Mouse (Mus musculus): Measurements from ENCODE around the gene Plin4.
A peak's percentile ranks its signal among the peaks of the same experiment; 100 is the strongest.
"Not testable (repeated sequence)": the region's sequence is repeated elsewhere in the genome, so short reads cannot be mapped to it uniquely, and the experiment has no call there.

The Plin4 gene

DNA sequence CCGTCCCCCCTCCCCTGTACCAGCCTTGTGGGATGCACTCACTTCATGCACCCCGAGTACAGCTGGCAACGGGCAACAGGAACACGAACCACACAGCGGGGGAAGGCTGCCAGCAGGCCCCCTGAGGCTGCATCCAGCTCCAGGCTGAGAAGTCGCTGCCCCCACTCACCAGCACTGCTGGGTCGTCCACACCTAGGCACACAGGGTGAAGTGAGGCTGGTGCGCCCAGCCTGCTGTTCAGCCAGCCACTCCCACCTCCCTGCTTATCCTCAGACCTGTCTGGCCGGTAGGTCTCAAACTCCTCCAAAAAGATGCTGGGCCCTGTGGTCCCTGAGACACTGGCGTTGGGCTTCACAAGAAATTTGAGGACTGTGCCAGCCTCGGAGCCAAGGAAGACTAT is 16.6 kb upstream of the Plin4 start:
- DNase-seq (ENCODE audit: low spot score in 2 of 2), result no peak

DNA sequence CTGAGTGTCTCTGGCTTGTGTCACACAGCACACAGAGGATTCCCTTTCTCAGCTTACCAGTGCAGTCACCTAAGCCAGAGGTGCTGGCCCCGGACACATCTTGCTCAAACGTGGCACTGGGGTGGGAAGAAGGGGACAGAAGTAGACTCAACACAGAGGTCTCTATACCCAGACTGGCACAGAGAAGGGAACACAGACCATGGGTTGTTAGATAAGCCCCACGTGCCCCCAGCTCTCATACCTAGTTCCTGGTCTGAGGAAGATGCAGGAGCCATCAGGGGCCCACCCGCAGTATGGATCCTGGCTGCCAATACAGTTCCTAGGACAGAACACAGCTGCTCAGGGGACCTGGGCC is 15.7 kb upstream of the Plin4 start:
- no peak for DNase-seq (ENCODE audit: low spot score in 2 of 2)

DNA sequence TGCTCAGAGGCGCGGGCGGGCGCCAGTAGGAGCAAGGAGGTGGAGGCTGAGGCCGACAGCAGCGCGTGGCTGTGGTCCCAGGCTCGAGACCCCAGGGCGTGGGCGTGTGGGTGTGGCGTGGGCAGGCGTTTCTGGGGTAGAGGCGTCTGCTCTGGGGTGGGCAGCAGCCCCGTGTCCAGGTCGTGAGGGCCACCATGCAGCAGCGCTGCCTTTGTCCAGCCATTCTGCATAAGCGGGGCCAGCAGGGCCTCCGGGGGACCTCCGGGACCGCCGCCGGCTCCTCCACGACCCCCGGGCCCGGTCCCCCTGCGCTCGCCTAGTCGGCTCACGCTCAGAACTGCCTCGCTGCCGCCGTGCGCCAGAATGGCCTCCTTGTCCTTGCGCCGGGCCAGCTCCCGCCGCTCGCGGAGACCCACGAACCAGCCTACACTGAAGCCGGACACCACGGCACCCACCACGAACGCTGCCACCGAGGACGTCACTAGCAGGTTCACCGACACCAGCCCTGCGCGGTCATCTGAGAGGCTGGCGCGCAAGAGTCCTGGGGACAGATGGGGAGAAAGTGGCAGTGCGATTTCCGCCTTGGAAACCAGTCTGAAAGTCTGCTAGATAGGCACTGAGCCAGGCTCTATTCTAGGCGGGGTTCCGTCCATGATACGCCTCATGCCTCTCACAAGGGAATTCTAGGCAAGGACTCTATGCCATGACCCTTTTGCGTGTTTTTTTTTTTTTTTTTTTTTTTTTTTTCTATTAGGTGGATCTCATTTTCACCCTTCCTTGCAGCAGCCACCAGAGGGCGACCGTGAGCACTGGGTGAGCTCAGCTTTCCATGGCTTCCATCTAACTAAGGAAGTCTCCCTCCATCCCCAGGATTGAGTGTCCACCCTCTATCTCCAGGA is 15.0 kb upstream of the Plin4 start:
- peak; percentile 36 to 78 for DNase-seq (ENCODE audit: low spot score in 2 of 2)

DNA sequence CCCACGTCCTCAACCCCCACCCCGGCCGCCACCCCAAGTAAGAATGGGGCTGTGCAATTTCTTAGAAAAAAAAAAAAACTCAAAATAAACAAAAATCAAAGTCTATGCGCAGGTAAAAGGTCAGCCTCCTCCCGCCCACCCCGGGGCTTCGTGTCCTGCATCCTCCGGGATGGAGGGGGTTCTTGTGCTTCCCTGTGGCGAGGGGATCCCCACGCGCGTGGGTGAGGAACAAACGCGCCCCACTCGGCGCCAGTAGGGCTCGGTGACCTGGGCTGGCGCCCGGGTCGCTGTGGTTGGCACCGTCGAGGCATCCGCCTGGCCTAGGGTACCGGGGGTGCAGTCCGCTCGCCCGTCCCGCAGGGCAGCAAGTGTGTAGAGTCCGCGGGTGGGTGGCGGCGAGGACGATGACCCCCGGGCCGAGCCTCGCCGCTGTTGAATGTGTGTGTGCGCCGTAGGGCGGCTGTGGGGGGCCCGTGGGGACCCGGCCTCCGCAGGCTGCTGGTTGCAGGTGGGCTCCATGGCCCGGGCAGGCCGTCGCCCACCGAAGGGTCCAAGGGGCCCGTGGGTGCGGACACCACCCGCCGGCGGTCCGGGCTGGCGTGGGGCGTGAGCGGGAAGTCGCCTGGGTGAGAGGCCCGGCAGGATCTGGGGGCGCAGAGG is 14.2 kb upstream of the Plin4 start:
- DNase-seq (ENCODE audit: low spot score in 2 of 2), result no peak

DNA sequence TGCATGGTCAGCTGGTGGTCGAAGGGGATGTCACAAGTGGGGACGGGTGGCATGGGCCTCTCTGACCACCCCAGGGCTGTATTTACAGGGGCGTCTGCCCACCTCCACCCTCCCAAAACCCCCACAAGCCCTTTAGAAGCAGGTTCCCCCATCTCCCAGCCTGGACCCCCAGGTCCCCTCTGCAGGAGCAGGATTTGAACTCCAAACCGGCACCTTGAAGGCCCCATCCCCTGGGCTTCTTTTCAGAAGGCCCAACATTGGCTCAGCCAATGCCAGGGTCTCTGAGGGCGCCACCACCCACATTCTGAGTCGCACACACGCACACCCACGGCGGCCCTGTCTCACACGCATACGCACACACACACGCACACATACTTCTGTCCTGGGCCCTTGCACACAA is 13.6 kb upstream of the Plin4 start:
- DNase-seq (ENCODE audit: low spot score in 2 of 2), result no peak

DNA sequence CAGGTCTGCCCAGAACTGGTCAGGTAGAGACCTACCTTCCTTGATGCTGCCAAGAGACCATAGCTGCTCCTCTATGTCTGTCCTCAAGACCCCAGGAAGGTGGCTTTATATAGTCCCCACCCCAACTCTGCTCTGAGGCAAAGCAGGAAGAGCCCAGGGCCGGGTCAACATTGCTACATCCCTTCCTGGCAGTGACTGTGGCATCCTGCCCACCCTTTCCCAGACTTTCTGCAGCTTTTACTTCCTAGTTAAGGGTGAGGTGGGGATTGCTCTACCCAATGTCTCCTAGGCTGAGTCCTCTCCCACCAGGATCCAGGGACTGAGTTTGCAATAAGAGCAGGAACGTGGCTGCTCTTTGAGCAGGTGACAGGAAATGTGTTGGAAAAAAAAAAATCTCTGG is 12.2 kb upstream of the Plin4 start, which contains the start of gene Lrg1:
Lrg1 (minus strand) TSS at position 176 of the 400 bp plus-strand sequence.
- DNase-seq (ENCODE audit: low spot score in 2 of 2), result no peak

DNA sequence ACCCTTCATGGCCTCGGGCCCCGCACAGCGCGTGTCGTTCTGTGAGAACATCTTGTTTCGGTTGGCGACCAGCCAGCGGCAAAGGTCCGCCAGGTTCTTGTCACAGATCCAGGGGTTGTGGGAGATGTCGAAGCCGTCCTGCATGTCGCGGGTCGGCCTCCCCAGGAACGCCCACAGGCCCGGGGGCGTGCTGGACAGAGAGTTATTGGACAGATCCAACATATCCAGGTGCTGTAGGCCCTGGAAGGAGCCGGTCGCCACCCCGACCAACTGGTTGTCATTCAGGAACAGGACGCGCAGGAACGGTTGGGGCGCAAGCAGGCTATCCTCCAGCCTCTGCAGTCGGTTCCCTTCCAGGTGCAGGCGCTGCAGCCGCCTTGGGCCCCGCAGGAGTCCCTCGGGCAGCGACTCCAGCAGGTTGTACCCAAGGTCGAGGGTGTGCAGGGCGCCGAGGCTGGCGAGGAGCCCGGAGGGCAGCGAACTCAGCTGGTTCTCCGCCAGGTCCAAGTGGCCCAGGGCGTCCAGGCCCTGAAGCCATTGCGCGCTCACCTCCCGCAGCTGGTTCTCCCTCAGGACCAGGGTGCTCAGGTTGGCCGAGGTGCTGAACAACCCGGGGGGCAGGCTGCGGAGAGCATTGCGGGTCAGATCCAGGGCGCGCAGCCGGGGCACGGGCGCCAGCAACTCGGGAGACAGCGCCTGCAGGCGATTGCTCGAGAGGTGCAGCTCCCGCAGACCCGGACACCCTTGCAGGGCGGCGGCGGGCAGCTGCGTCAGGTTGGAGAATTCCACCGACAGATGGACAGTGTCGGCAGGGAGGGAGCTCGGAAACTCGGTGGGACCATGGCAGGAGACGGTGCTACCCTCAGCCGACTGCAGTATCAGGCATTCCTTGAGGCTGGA is 10.6 kb upstream of the Plin4 start:
- no peak for DNase-seq (ENCODE audit: low spot score in 2 of 2)

DNA sequence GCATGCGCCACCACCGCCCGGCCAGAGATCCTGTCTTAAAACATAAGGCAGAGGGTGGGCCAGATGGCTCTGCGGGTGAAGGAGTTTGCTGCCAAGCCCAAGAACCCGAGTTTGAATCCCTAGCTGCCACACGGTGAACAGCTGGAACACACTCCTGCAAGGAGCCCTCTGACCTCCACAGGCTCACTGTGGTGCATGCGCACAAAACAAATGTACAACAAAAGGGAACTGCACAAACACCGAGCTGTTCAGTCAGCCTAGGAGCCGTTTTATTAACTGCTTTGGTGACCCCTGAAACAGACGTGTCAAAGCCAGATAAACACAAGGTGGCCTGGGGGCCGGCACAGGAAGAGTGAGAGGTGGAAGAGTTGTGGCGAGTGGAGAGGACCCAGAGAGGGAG is 9.8 kb upstream of the Plin4 start:
- no peak for DNase-seq (ENCODE audit: low spot score in 2 of 2)

DNA sequence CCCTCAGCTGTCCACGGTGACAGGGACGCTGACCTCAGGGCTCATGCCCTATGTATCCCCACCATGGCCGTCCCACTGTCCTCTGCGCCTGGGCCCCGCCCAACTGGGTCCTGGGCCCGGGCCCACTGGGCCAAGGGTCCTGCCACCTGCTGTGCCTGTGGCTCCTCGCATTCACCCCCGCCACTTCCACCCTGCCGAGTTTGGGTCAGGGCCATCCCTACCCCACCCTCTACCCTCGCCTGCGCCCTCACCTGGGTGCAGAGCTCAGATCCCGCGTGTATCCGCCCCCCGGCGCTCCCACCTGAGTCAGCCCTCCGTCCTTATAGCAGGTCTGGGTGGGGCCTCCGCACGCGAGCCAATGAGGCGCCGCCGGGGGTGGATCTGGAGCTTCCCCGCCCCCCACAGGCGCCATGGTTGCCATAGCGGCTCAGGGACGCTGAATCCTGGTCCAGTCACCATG is 7.7 kb upstream of the Plin4 start, which contains the start of gene Plin5:
Plin5 (minus strand) TSS at position 346 of the 460 bp plus-strand sequence.
- DNase-seq (ENCODE audit: low spot score in 2 of 2), result peak in 1 of 2 experiments; percentile 46

DNA sequence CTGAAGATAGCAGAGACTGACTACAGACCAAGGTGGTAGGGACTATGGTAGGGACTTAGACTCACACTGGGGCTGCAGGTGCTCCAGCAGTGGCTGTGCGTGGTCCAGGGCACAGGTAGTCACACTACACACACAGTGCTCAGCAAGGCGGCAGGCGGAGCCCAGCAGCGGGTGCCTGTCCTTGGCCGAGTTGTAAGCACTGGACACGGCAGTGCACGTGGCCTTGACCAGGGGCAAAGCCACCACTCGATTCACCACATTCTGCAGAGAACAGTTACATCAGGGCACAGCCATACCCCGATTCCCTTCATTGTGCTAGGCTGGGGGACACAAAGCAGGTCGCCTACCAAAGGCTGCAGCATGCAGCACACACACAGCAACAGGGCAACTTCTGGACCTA is 6.6 kb upstream of the Plin4 start:
- DNase-seq (ENCODE audit: low spot score in 2 of 2), result no peak

DNA sequence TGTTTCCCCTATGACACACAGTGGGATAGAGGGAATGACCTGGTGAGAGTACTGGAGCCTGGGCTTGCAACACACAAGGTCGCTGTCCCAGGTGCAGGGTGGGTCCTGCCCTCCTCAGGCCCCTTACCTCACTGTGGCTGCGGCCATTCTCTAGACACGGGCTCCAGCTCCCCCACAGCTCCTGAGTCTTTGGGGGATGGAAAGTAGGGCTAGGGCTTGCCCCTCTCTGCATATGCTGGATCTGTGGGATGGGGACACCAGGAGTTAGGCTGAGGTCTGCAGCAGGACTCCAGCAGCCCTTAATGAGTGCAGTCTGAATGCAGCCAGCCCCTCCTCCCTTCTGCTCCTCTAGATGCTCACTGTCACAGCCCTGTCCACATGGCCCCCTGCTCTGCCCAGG is 3.1 kb upstream of the Plin4 start:
- no peak for DNase-seq (ENCODE audit: low spot score in 2 of 2)

DNA sequence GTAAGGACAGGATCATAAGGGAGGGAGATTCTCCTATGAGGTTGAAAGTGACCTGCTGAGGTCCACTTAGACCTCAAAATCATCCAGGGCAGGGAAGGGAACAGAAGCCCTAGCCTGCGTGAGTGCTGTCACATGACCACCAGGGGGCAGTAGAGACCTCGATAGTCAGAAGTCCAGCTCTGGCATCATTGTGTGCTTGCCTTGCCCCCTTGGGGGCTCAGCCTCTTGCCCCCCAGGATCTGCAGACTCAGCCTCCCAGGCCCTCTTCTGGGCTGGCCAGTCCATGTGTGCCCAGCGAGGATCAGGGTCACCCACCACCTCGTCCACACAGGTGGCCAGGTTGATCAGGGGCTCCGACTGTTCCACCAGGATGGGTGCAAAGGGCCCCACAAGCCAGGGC is 2.3 kb upstream of the Plin4 start:
- DNase-seq (ENCODE audit: low spot score in 2 of 2), result peak; percentile 46 to 78

DNA sequence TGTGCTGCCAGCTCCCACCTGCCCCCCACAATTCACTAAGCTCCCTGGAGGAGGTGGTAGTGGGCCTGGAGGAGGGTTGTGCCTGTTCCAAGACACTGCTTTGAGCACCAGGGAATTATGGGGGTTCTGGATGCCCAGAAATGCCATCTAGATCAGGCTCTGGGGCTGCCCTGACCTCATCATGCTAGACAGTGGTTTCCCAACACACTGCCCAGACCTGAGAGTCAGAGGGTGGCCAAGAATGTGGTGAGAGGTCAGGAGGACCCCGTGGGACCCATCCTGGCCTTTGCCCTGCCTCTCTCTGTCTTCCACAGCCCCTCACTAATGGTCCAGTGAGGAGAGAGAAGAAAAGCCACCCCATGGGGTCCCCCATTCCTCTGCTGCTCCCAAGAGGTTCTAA is 1.4 kb upstream of the Plin4 start:
- no peak for DNase-seq (ENCODE audit: low spot score in 2 of 2)

DNA sequence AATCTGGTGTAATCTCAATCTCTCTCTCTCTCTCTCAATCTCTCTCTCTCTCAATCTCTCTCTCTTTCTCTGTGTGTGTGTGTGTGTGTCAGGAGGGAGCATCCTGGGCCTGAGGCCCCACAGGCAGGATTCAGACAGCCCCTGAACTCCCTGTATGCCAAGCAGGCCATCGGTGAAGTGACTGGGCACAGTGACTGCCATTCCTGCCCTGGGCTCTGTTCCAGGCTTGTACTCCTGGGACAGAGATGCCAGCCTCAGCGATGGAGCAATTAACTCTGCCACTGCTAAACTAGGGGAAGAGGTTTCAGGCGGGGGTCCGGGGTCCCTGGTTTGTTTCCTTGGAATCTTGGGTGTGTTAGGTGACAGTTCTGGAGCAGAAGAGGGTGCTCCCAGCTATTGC is 968 bp upstream of the Plin4 start:
- DNase-seq (ENCODE audit: low spot score in 2 of 2), result no peak

DNA sequence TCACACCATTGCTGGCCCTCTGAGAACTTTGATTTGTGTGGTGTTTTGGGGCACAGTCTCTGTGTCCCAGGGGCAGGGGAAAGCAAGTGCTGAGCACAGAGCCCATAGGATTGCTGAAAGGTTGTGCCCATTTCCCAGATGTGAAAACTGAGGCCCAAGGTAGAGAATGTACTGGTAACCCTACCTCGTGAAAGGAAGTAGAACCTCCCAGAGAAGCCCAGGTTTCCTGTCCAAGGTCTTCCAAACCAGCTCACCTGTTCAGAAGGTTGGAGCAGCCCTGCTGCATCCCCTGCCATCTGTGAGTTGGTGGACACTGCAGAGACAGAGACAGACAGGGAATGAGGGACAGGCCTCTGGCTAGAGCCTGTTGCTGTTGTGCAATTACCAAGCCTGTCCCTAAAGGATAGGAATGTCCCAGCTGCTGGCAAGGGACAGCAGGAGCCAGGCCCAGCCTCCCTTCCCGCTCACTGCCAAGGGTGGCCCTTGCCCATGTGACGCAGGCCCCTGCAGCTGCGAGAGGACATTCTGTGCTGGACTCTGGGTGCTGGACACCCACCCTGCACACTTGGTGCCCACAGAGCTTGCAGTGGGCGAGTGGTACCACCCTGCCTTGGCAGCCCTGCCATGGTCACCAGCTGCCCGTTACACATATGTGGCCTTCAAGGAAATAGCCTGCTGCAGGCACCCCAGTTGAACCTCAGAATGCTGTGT is 1.1 kb downstream of the Plin4 start:
- DNase-seq (ENCODE audit: low spot score in 2 of 2), result no peak

DNA sequence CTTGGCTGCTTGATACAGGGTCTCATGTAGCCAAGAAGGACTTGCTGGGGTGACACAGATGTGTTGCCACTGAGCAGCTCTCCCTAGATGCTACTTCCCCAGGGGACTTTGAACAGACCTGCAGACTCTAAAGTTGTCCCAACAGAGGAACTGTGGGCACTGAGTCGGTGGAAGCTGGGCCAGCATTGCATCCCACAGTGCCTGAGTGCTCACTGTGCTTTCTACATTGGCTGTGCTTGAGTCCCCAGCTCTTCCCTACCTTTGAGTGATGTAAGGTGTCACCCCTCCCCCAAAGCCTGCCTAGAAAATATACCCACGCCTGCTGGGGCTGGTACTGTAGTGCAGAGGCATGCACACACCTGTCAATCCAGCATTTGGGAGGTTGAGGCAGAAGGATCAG is 1.9 kb downstream of the Plin4 start:
- DNase-seq (ENCODE audit: low spot score in 2 of 2), result no peak

DNA sequence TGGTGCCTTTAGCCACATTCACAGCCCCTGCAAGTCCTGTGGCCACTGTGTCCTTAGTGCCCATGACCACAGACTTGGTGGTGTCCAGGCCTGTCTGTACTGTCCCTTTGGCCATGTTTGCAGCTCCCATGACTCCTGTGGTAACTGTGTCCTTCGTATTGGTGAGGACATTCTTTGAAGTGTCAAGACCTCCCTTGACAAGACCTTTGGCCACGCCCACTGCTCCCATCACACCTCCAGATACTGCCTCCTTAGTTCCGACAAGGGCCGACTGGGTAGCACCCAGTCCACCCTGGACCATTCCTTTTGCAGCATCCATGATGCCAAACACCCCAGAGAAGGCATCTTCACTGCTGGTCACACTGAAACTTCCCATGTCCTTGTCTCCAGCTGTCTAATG is 2.6 kb downstream of the Plin4 start:
- DNase-seq (ENCODE audit: low spot score in 2 of 2), result no peak

DNA sequence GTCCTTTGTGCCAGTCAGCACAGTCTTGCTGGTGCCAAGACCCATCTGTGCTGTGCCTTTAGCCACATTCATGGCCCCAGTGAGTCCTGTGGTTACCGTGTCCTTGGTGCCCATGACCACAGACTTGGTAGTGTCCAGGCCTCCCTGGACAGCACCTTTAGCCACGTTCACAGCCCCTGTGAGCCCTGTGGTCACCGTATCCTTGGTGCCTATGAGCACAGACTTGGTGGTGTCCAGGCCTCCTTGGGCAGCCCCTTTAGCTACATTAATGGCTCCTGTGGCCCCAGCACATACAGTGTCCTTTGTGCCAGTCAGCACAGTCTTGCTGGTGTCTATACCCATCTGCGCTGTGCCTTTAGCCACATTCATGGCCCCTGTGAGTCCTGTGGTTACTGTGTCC is 3.2 kb downstream of the Plin4 start:
- DNase-seq (ENCODE audit: low spot score in 2 of 2), result not testable (repeated sequence)

DNA sequence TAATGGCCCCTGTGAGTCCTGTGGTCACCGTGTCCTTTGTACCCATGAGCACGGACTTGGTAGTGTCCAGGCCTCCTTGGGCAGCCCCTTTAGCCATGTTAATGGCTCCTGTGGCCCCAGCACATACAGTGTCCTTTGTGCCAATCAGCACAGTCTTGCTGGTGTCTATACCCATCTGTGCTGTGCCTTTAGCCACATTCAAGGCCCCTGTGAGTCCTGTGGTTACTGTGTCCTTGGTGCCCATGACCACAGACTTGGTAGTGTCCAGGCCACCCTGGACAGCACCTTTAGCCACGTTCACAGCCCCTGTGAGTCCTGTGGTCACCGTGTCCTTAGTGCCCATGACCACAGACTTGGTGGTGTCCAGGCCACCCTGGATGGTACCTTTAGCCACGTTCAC is 4.8 kb downstream of the Plin4 start:
- DNase-seq (ENCODE audit: low spot score in 2 of 2), result not testable (repeated sequence)

DNA sequence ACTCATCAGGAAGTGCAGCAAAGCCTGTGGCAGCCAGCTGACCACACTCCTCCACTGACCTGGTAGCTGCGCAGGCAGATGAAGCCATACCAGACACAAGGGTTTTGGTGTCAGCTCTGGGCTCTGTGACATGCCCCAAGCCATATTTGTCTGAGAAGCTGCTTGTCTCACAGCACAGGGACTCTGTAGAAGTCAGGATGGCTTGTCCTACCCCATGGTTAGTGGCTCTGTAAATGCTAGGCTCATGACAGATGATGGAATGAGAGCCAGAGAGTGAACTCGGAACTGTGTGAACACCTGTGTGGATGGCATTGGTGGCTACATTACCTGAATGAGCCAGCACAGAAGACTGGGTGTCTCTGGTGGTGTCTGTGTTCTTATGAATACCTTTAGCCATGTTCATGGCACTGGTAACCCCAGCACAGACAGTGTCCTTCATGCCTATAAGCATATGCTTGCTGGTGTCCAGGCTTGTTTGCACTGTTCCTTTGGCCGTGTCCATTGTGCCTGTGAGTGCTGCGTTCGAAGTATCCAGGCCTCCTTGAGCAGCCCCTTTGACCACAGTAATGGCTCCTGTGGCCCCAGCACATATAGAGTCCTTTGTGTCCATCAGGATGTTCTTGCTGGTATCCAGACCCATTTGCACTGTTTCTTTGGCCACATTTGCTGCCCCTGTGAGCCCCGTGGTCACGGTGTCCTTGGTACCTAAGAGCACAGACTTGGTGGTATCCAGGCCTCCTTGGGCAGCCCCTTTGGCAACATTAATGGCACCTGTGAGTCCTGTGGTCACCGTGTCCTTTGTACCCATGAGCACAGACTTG is 5.9 kb downstream of the Plin4 start:
- DNase-seq (ENCODE audit: low spot score in 2 of 2), result no peak

DNA sequence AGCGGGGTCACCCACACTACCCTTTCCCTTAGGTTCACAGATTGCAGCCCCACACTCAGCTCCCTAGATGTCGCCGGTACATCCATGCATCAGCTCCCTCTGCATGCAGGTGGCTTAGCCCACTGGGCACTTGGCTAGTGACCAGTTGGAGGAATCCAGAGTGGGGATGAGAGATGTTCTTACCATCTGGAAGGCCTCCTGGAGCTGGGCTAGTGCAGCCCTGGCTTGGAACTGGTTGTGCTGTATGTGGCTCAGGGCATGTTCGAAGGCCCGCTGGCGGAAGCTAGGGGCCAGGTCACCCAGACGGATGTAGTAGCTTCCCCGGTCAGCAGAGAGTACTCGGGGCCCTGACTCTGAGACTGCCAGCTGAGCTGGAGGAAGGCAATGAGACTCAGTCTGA is 6.7 kb downstream of the Plin4 start:
- DNase-seq (ENCODE audit: low spot score in 2 of 2), result no peak

All from spleen, postnatal 10 days (tissue).